Mouse (Mus musculus) kidney, embryonic 15.5 days (tissue): ENCODE measurements around the gene Uba1. TPM values are rescaled to one million over a fixed set of nuclear protein-coding genes. Genes with fewer than 3 reads are reported as not detected.

Experiments used
- ATAC-seq: fragments of 200-750 bp; cut with Nextera tagmentation; replicated peaks from 2 replicates; pipeline ENCODE4 v1.8.0; 2017; ENCODE audit warnings: moderate TSS enrichment; ENCODE audit not compliant: low FRiP score
- H3K27ac ChIP-seq: fragments of 300-500 bp; sonication (generic); 2 replicates; pipeline ENCODE4 v1.5.1; 2015; ENCODE audit warnings: mild to moderate bottlenecking, inconsistent platforms
- H3K27me3 ChIP-seq: fragments of 300-500 bp; sonication (generic); 2 replicates; pipeline ENCODE4 v1.6.1; 2015; ENCODE audit warnings: inconsistent platforms
- H3K36me3 ChIP-seq: fragments of 300-500 bp; sonication (generic); 2 replicates; pipeline ENCODE4 v1.6.1; 2015; ENCODE audit warnings: inconsistent platforms
- H3K4me1 ChIP-seq: fragments of 300-500 bp; sonication (generic); 2 replicates; pipeline ENCODE4 v1.6.1; 2015; ENCODE audit warnings: inconsistent platforms
- H3K4me2 ChIP-seq: fragments of 300-500 bp; sonication (generic); 2 replicates; pipeline ENCODE4 v1.6.1; 2015; ENCODE audit warnings: moderate library complexity, mild to moderate bottlenecking, inconsistent platforms
- H3K4me3 ChIP-seq: fragments of 300-500 bp; sonication (generic); replicated peaks from 2 replicates; pipeline ENCODE4 v1.5.1; 2015; ENCODE audit warnings: mild to moderate bottlenecking, inconsistent platforms
- H3K9ac ChIP-seq: fragments of 300-500 bp; sonication (generic); 2 replicates; pipeline ENCODE4 v1.6.1; 2015; ENCODE audit warnings: mild to moderate bottlenecking, inconsistent platforms
- H3K9me3 ChIP-seq: fragments of 300-500 bp; sonication (generic); replicated peaks from 2 replicates; pipeline ENCODE4 v1.6.1; 2016; ENCODE audit warnings: inconsistent platforms
- WGBS: fragments of 180-500 bp; shearing (Covaris S2); methylation state at CpG from one replicate; pipeline ENCODE4 v1.1.7; 2015; ENCODE audit warnings: mixed read lengths; 5-methylcytosine and 5-hydroxymethylcytosine counted together
- polyA plus RNA-seq: library from polyadenylated mRNA; unstranded; fragments of >200 nt; fragmentation: Nextera tagmentation; extraction: Ambion mirVana; gene quantifications from 2 replicates; pipeline ENCODE4 v1.2.1, GENCODE M21; 2015

Gene Uba1
- polyA plus RNA-seq: 201 and 214 TPM in 2 replicates

DNA sequence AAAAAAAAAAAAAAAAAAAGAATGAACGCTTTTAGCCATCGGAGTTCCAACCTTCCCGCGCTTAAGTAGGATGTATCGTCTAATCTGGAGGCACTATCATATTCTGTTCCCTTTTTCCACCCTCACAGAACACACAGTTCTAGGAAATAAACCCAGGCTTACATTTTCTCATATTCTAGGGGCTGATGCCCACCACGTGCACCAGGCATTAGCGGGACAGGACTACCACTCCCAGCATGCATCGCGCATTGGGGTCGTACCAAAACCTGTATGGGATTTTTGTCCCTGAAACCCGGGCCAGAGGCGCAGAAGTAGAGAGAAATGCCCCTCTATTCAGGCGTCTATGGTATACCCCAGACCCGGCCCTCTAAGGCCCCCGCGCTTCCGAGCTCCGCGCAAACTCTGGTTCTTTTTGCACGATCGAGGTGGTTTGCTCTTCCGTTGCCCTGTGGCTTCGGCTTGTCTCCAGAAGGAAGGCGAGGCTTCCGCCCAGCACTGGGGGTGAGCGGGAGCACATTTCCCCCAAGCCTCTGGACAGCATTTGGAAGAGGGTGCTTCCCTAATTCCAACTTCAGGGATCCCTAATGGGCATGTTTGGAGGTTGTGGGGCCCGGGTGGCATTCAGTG, at the start of gene Uba1:
TSS of gene Uba1 (plus strand) at position 301 of the 627 bp plus-strand sequence.
- 15% methylated on average over 27 of the region's 27 CpGs for WGBS

GRCm38 (mm10) chrX:20608500-20608899, 49.6 kb upstream of the Uba1 start:
- H3K4me3 ChIP-seq: no peak overlapping the region
- H3K36me3 ChIP-seq: no peaks in the 10 kb centered on the region
- 89% methylated on average over 4 of the region's 4 CpGs for WGBS
- no peaks in the 10 kb centered on the region for H3K9me3 ChIP-seq
- no peak overlapping the region for H3K9ac ChIP-seq
- no peak for ATAC-seq
- H3K4me1 ChIP-seq: no peaks in the 10 kb centered on the region
- H3K4me2 ChIP-seq: no peak overlapping the region
- no peak overlapping the region for H3K27ac ChIP-seq
- no peaks in the 10 kb centered on the region for H3K27me3 ChIP-seq

More for the DNA sequence above, at the start of gene Uba1:
- no peaks in the 10 kb centered on the region for H3K4me1 ChIP-seq
- no peaks in the 10 kb centered on the region for H3K36me3 ChIP-seq
- peak; percentile 86 for ATAC-seq
- peak within 1 kb of the TSS; percentile 45 for H3K9ac ChIP-seq
- H3K4me2 ChIP-seq: peak within 1 kb of the TSS; percentile 81
- no peaks in the 10 kb centered on the region for H3K27me3 ChIP-seq
- H3K9me3 ChIP-seq: no peaks in the 10 kb centered on the region
- H3K27ac ChIP-seq: peak within 1 kb of the TSS; percentile 73; the same call in 1 of the 2 replicates
- H3K4me3 ChIP-seq: peak within 1 kb of the TSS; percentile 56

GRCm38 (mm10) chrX:20616861-20617175, 41.3 kb upstream of the Uba1 start:
- Histone ChIP-seq H3K9me3 (no peaks in the 10 kb centered on the region), H3K4me2 (peak overlapping the region; percentile 57), H3K4me3 (peak overlapping the region; percentile 64), H3K9ac (peak overlapping the region; percentile 61), H3K27me3 (no peaks in the 10 kb centered on the region), H3K36me3 (peaks cover 23% of the 10 kb centered on the region), H3K4me1 (peaks cover 8% of the 10 kb centered on the region; the same call in 1 of the 2 replicates), H3K27ac (peak overlapping the region; percentile 95)
- WGBS: 17% methylated on average over 17 of the region's 17 CpGs
- peak; percentile 31 for ATAC-seq

DNA sequence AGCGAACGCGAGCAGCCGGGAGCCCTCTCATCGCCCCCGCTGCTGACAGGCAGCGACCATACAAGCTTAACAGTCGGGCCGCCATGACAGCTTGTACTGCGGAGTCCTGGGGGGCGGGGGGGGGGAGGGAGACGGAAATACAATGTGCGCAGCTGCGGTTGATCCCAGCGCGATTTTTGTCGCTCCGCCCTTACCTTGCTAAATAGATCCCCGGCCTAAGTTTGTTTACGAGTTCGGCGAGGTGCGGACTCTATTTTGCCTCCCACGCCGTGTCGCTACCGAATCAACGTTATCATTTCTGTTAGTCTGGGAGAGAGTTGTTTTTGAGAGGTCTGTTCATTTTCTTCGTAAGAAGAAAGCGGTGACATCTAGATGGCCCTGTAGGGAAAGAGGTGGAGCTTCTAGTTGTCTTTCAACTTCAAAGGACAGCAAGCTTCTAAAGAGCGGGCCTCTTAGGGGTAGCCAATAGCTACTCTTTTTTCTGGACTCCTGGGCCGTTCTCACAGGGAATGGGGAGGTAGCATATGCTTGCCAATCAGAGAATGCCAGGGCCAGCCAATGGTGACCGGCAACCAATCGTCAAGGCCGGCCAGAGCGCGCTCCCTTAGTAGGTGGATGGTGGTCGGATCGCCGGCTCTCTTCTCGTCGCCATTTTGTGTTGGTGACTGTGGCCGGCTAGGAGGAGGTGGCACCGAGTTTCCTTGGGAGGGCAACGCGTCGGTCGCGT, 40.8 kb upstream of the Uba1 start, which contains the start of the genes Rbm10 and Ndufb11:
TSS of gene Rbm10 (plus strand) at position 328 of the 727 bp plus-strand sequence.
TSS of gene Ndufb11 (minus strand) at position 444 of the 727 bp plus-strand sequence.
- Histone ChIP-seq H3K4me3 (peak within 1 kb of the TSS; percentile 64), H3K9ac (peak within 1 kb of the TSS; percentile 67), H3K4me1 (peaks cover 8% of the 10 kb centered on the region; the same call in 1 of the 2 replicates), H3K36me3 (peaks cover 25% of the 10 kb centered on the region), H3K27me3 (no peaks in the 10 kb centered on the region), H3K4me2 (peak within 1 kb of the TSS; percentile 57), H3K27ac (peak within 1 kb of the TSS; percentile 95), H3K9me3 (no peaks in the 10 kb centered on the region)
- WGBS: 12% methylated on average over 46 of the region's 49 CpGs
- ATAC-seq: peak; percentile 99

GRCm38 (mm10) chrX:20617903-20618399, 40.2 kb upstream of the Uba1 start:
- Histone ChIP-seq H3K36me3 (peaks cover 31% of the 10 kb centered on the region), H3K27ac (peak overlapping the region; percentile 95), H3K27me3 (no peaks in the 10 kb centered on the region), H3K4me2 (peak overlapping the region; percentile 57), H3K4me1 (peaks cover 8% of the 10 kb centered on the region; the same call in 1 of the 2 replicates), H3K4me3 (peak overlapping the region; percentile 64), H3K9ac (peak overlapping the region; percentile 67), H3K9me3 (no peaks in the 10 kb centered on the region)
- 17% methylated on average over 31 of the region's 31 CpGs for WGBS
- ATAC-seq: peak; percentile 68

DNA sequence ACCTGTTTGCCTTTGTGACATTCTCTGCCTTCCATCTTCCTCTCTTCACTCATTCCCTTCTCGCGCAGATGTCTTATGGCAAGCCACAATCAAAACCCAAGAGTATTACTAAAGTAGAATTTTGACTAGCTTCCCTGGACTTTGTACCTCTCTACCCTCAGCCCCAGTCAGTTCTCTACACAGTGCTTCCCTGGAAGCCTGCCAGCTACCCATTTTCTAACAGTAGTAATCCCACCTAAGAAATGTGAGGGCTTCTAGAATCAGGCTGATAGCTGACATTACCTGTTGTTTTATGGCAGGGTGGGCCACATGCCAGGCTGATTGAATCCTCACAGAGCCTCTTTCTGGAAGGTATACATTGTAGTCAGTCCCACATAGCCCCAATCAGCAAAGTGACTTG, 20.0 kb upstream of the Uba1 start:
- Histone ChIP-seq H3K9me3 (no peaks in the 10 kb centered on the region), H3K9ac (no peak overlapping the region), H3K4me2 (no peak overlapping the region), H3K4me3 (no peak overlapping the region), H3K27me3 (no peaks in the 10 kb centered on the region), H3K36me3 (peaks cover 76% of the 10 kb centered on the region), H3K4me1 (no peaks in the 10 kb centered on the region), H3K27ac (no peak overlapping the region)
- no peak for ATAC-seq
- 97% methylated on average over 2 of the region's 2 CpGs for WGBS

- H3K4me3 ChIP-seq: no peak overlapping the region
- 79% methylated on average over 5 of the region's 5 CpGs for WGBS
- ATAC-seq: no peak
Observed at GRCm38 (mm10) chrX:20644780-20645179, 13.3 kb upstream of the Uba1 start.

GRCm38 (mm10) chrX:20657593-20657992, 533 bp upstream of the Uba1 start:
- H3K4me2 ChIP-seq: peak overlapping the region; percentile 81
- H3K9me3 ChIP-seq: no peaks in the 10 kb centered on the region
- H3K36me3 ChIP-seq: no peaks in the 10 kb centered on the region
- no peaks in the 10 kb centered on the region for H3K27me3 ChIP-seq
- no peak for ATAC-seq
- H3K9ac ChIP-seq: no peak overlapping the region
- no peak overlapping the region for H3K27ac ChIP-seq
- H3K4me3 ChIP-seq: peak overlapping the region; percentile 56
- WGBS: 32% methylated on average over 5 of the region's 5 CpGs
- no peaks in the 10 kb centered on the region for H3K4me1 ChIP-seq

More at GRCm38 (mm10) chrX:20644780-20645179, 13.3 kb upstream of the Uba1 start:
- H3K27me3 ChIP-seq: no peaks in the 10 kb centered on the region
- H3K4me1 ChIP-seq: no peaks in the 10 kb centered on the region
- peaks cover 90% of the 10 kb centered on the region for H3K36me3 ChIP-seq
- no peak overlapping the region for H3K27ac ChIP-seq
- no peak overlapping the region for H3K4me2 ChIP-seq
- no peaks in the 10 kb centered on the region for H3K9me3 ChIP-seq
- H3K9ac ChIP-seq: no peak overlapping the region

DNA sequence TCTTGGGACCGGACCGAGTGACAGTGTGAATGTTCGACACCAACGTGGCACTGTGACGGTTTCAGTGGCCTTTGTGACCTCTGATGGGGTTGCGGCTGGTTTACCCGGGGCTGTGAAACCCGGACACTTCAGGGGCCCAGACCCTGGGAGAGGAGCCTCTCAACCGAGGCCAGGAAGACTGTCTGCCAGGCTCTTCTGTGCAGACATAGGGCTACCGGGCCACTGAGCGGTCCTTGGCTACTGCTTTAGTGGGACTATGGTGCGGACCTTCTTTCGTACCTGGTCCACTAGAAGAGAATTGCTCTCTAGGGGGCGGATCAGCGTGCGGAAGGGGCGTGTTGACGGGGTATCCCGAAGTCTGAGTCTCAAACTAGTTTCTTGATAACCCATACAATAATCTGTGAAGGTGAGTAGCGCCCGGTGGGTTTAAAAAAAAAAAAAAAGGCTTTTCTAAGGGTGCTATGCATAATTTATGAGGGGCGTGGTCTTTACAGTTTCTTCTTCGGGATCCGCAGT, 823 bp downstream of the Uba1 start:
- Histone ChIP-seq H3K27me3 (no peaks in the 10 kb centered on the region), H3K4me2 (peak overlapping the region; percentile 81), H3K4me1 (no peaks in the 10 kb centered on the region), H3K9me3 (no peaks in the 10 kb centered on the region), H3K36me3 (no peaks in the 10 kb centered on the region), H3K4me3 (peak overlapping the region; percentile 56), H3K27ac (peak overlapping the region; percentile 73; the same call in 1 of the 2 replicates), H3K9ac (peak overlapping the region; percentile 45)
- peak; percentile 20; the same call in 1 of the 2 replicates for ATAC-seq
- 16% methylated on average over 24 of the region's 24 CpGs for WGBS

DNA sequence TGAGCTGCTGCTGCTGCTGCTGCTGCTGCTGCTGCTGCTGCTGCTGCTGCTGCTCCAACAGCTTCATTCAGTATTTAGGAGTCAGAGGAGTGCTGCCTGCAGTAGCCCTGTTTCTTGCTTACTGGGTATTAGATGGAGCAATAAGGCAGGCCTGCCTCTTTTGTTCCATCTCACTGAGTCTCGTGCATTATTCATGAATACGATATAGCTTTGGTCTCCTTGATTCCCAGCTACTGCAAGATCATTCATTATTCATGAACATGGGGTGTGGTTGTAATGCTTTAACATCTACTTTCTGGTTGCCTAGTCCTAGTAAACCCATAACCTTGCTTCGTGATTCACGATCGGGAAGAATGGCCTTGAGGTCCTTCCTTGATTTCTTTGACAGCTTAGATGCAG, 4.2 kb downstream of the Uba1 start:
- no peak overlapping the region for H3K4me2 ChIP-seq
- peak; percentile 19 for ATAC-seq

GRCm38 (mm10) chrX:20662716-20663443, 4.8 kb downstream of the Uba1 start:
- Histone ChIP-seq H3K27me3 (no peaks in the 10 kb centered on the region), H3K9me3 (no peaks in the 10 kb centered on the region), H3K9ac (peak overlapping the region; percentile 64), H3K27ac (peak overlapping the region; percentile 82), H3K4me1 (no peaks in the 10 kb centered on the region), H3K4me2 (peak overlapping the region; percentile 59), H3K36me3 (peaks cover 25% of the 10 kb centered on the region), H3K4me3 (peak overlapping the region; percentile 67)
- ATAC-seq: peak; percentile 91
- WGBS: 15% methylated on average over 28 of the region's 28 CpGs

More for the DNA sequence above, 4.2 kb downstream of the Uba1 start:
- Histone ChIP-seq H3K4me3 (peak overlapping the region; percentile 67), H3K27me3 (no peaks in the 10 kb centered on the region), H3K9me3 (no peaks in the 10 kb centered on the region), H3K36me3 (peaks cover 19% of the 10 kb centered on the region), H3K4me1 (no peaks in the 10 kb centered on the region), H3K9ac (no peak overlapping the region), H3K27ac (peak overlapping the region; percentile 37; the same call in 1 of the 2 replicates)
- WGBS: 28% methylated on average over 5 of the region's 5 CpGs
